Mouse (Mus musculus) cerebellum, postnatal 10 days (tissue): Measurements from ENCODE around the gene Gm39566.

Source experiments
- DNase-seq, 2 experiments: peaks; one replicate each; pipeline ENCODE4 v3.0.0; 2021; ENCODE audit warnings: mixed read lengths in 2 of 2

Gm39566 gene

GRCm38 (mm10) chr11:69834001-69834549 lies 19.0 kb upstream of the Gm39566 start:
- no peak for DNase-seq

- DNase-seq = no peak
These were observed 18.5 kb upstream of the Gm39566 start for GRCm38 (mm10) chr11:69833554-69833953.

GRCm38 (mm10) chr11:69828832-69829231 lies 13.7 kb upstream of the Gm39566 start:
- DNase-seq = peak; percentile 57 to 60

GRCm38 (mm10) chr11:69823456-69823855 lies 8.4 kb upstream of the Gm39566 start:
- peak in 1 of 2 experiments; percentile 61 for DNase-seq

GRCm38 (mm10) chr11:69822080-69822479 lies 7.0 kb upstream of the Gm39566 start, which contains the start of gene Spem1:
Gene Spem1 (minus strand): TSS chr11:69822180.
- no peak for DNase-seq

- no peak for DNase-seq
These were observed 3.8 kb upstream of the Gm39566 start for GRCm38 (mm10) chr11:69818871-69819270.

GRCm38 (mm10) chr11:69818365-69818764 lies 3.3 kb upstream of the Gm39566 start, which contains the start of gene Spem2:
Gene Spem2 (minus strand): TSS chr11:69818465.
- no peak for DNase-seq

GRCm38 (mm10) chr11:69816520-69816919 lies 1.4 kb upstream of the Gm39566 start:
- DNase-seq = no peak

- DNase-seq = no peak
These were observed 4.8 kb downstream of the Gm39566 start for GRCm38 (mm10) chr11:69810280-69810679.

GRCm38 (mm10) chr11:69807641-69808040 lies 7.5 kb downstream of the Gm39566 start:
- DNase-seq = no peak

- DNase-seq = no peak
These were observed 8.7 kb downstream of the Gm39566 start for GRCm38 (mm10) chr11:69806378-69806777.

- DNase-seq = no peak
These were observed 9.9 kb downstream of the Gm39566 start, which contains the start of gene Tmem102 for GRCm38 (mm10) chr11:69804972-69805909. Gene Tmem102 (minus strand): TSS chr11:69805624.

- DNase-seq = peak in 1 of 2 experiments; percentile 45
These were observed 10.5 kb downstream of the Gm39566 start for GRCm38 (mm10) chr11:69804652-69804940.

GRCm38 (mm10) chr11:69803786-69804651 lies 11.1 kb downstream of the Gm39566 start:
- DNase-seq = peak; percentile 68 to 70

GRCm38 (mm10) chr11:69803328-69803727 lies 11.8 kb downstream of the Gm39566 start:
- peak in 1 of 2 experiments; percentile 31 for DNase-seq

GRCm38 (mm10) chr11:69802648-69803105 lies 12.4 kb downstream of the Gm39566 start:
- DNase-seq = peak; percentile 90 to 96

GRCm38 (mm10) chr11:69801379-69801977 lies 13.6 kb downstream of the Gm39566 start, which contains the start of gene Fgf11:
Gene Fgf11 (minus strand): TSS chr11:69801857.
- peak; percentile 43 to 56 for DNase-seq

- DNase-seq = peak; percentile 87 to 90
These were observed 14.5 kb downstream of the Gm39566 start for GRCm38 (mm10) chr11:69800392-69801197.

GRCm38 (mm10) chr11:69800138-69800391 lies 15.0 kb downstream of the Gm39566 start:
- peak; percentile 90 to 92 for DNase-seq

GRCm38 (mm10) chr11:69799394-69800137 lies 15.5 kb downstream of the Gm39566 start:
- peak; percentile 64 to 67 for DNase-seq

- DNase-seq = no peak
These were observed 17.2 kb downstream of the Gm39566 start for GRCm38 (mm10) chr11:69797924-69798323.
